Mouse (Mus musculus): ENCODE data around the gene Mpp3. TPM values are rescaled to one million over a fixed set of nuclear protein-coding genes. Genes with fewer than 3 reads are reported as not detected.
A peak's percentile ranks its signal among the peaks of the same experiment; 100 is the strongest.

Gene Mpp3
- polyA plus RNA-seq, 1 experiment from 2014 or later, result 23.3 TPM

DNA sequence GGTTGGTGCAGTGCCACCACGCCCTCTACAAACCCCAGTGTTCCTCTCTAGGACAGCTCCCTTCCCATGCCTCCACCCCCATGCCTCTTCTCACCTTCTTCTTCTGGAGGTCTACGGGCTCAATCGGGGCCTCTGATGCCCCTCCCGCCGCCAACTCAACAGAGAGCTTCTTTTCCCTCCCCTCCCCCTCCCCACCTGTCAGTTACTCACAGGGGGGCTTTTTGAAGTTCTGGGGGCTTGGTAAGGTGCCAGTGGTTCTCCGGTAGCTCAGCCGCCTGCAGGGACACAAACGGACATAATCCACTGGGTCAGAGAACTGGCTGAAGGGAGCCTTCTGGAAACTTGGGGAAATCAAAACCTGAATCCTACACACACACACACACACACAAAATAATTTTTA lies 16.8 kb downstream of the Mpp3 start:
- WGBS, result 87% methylated on average over 8 of the region's 8 CpGs

DNA sequence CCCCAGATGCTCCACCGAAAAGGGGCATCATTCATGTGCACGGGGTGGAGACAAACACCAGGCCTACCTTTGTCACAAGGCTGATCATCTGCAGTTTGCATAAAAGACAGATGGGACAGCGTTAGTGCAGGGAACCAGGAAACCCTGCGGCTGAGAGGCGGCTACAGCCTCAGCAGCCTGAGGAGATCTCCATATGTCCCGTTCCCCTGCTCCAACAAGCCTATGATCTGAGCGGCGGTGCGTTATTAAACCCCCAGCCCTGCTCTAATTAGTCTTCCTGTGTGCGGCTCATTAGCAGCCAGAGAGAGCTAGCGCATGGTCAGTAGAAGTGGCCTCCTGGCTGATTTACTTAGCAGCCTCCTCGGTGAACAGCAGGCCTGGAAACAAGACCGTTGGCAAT lies 18.1 kb downstream of the Mpp3 start:
- H3K4me2 ChIP-seq (replicated peaks; ENCODE audit: low read depth, low read length), result no peak overlapping the region
- no peaks in the 10 kb centered on the region for H3K9me3 ChIP-seq (ENCODE audit: control insufficient read depth, low read length)
- H3K4me3 ChIP-seq (ENCODE audit: low read depth, low read length), result no peak overlapping the region
- H3K9ac ChIP-seq (ENCODE audit: low read depth, low read length), result 0 out of 2 replicates have a peak overlapping the region, but pooled peaks have one; percentile 12
- H3K4me1 ChIP-seq (replicated peaks; ENCODE audit: control insufficient read depth, insufficient read depth, low read length), result 0 out of 2 replicates have a peak, but pooled peaks cover 2% of the 10 kb centered on the region
- peak; percentile 49 for DNase-seq (ENCODE audit: low spot score)
- 61% methylated on average over 13 of the region's 13 CpGs for WGBS
- no peaks in the 10 kb centered on the region for H3K27me3 ChIP-seq (ENCODE audit: control insufficient read depth, insufficient read depth, low read length)
- peak; percentile 43; the same call in 1 of the 2 replicates for ATAC-seq (ENCODE audit: low FRiP score)
- peak overlapping the region; percentile 61 for H3K27ac ChIP-seq (ENCODE audit: low read depth, low read length)
- peaks cover 2% of the 10 kb centered on the region; the same call in 1 of the 2 replicates for H3K36me3 ChIP-seq (ENCODE audit: control insufficient read depth, insufficient read depth, low read length)

More for the DNA sequence above, 16.8 kb downstream of the Mpp3 start:
- ATAC-seq (ENCODE audit: low FRiP score), result no peak
- H3K4me3 ChIP-seq (ENCODE audit: low read depth, low read length), result no peak overlapping the region
- H3K27ac ChIP-seq (ENCODE audit: low read depth, low read length), result no peak overlapping the region
- H3K4me1 ChIP-seq (replicated peaks; ENCODE audit: control insufficient read depth, insufficient read depth, low read length), result 0 out of 2 replicates have a peak, but pooled peaks cover 2% of the 10 kb centered on the region
- H3K27me3 ChIP-seq (ENCODE audit: control insufficient read depth, insufficient read depth, low read length), result no peaks in the 10 kb centered on the region
- no peak for DNase-seq (ENCODE audit: low spot score)
- no peak overlapping the region for H3K9ac ChIP-seq (ENCODE audit: low read depth, low read length)
- no peak overlapping the region for H3K4me2 ChIP-seq (replicated peaks; ENCODE audit: low read depth, low read length)
- peaks cover 2% of the 10 kb centered on the region; the same call in 1 of the 2 replicates for H3K36me3 ChIP-seq (ENCODE audit: control insufficient read depth, insufficient read depth, low read length)
- no peaks in the 10 kb centered on the region for H3K9me3 ChIP-seq (ENCODE audit: control insufficient read depth, low read length)

DNA sequence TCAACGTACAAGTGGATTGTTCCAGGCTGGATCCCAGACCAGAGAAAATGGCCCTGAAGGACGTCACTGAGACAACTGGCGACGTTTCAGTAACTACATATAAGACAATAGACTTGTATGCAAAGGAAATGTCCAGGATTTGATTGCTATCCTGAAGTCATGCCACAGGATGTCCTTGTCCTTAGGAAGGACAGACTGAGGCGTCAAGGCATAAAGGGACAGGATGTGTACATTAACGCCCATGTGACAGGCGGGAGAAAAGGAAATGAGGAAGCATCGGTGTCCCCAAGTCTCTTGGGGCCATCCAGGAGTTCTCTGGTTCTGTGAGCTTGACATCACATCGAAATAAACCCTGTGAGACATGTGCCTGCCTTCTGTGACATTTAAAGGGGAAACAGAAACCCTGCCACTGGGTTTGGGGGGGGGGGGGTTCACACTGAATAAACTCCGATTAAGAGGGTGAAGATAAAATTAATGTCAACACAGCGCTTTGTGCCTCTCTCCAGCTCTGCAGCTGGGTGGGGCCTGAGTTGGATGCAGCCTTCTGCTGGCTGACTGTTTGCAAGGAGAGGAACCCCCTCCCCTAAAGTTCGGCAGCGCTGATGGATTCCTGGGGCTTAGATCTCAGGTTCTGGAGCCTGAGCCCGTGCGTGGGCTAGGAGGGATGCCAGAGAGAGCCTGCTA lies 19.2 kb downstream of the Mpp3 start:
- Histone ChIP-seq H3K4me2 (replicated peaks; ENCODE audit: low read depth, low read length) (no peak overlapping the region), H3K4me3 (ENCODE audit: low read depth, low read length) (no peak overlapping the region), H3K27me3 (ENCODE audit: control insufficient read depth, insufficient read depth, low read length) (no peaks in the 10 kb centered on the region), H3K9ac (ENCODE audit: low read depth, low read length) (no peak overlapping the region), H3K27ac (ENCODE audit: low read depth, low read length) (no peak overlapping the region), H3K36me3 (ENCODE audit: control insufficient read depth, insufficient read depth, low read length) (peaks cover 6% of the 10 kb centered on the region; the same call in 1 of the 2 replicates), H3K9me3 (ENCODE audit: control insufficient read depth, low read length) (no peaks in the 10 kb centered on the region), H3K4me1 (replicated peaks; ENCODE audit: control insufficient read depth, insufficient read depth, low read length) (0 out of 2 replicates have a peak, but pooled peaks cover 2% of the 10 kb centered on the region)
- ATAC-seq (ENCODE audit: low FRiP score) (no peak), DNase-seq (ENCODE audit: low spot score) (no peak)
- 87% methylated on average over 15 of the region's 15 CpGs for WGBS

GRCm38 (mm10) chr11:102008372-102008771 lies 19.9 kb downstream of the Mpp3 start:
- WGBS, result 92% methylated on average over 8 of the region's 8 CpGs
- no peak overlapping the region for H3K4me3 ChIP-seq (ENCODE audit: low read depth, low read length)
- no peak overlapping the region for H3K4me2 ChIP-seq (replicated peaks; ENCODE audit: low read depth, low read length)
- H3K27me3 ChIP-seq (ENCODE audit: control insufficient read depth, insufficient read depth, low read length), result no peaks in the 10 kb centered on the region
- no peaks in the 10 kb centered on the region for H3K9me3 ChIP-seq (ENCODE audit: control insufficient read depth, low read length)
- H3K27ac ChIP-seq (ENCODE audit: low read depth, low read length), result no peak overlapping the region
- no peak for DNase-seq (ENCODE audit: low spot score)
- H3K9ac ChIP-seq (ENCODE audit: low read depth, low read length), result no peak overlapping the region
- peaks cover 6% of the 10 kb centered on the region; the same call in 1 of the 2 replicates for H3K36me3 ChIP-seq (ENCODE audit: control insufficient read depth, insufficient read depth, low read length)
- ATAC-seq (ENCODE audit: low FRiP score), result no peak
- 0 out of 2 replicates have a peak, but pooled peaks cover 2% of the 10 kb centered on the region for H3K4me1 ChIP-seq (replicated peaks; ENCODE audit: control insufficient read depth, insufficient read depth, low read length)

DNA sequence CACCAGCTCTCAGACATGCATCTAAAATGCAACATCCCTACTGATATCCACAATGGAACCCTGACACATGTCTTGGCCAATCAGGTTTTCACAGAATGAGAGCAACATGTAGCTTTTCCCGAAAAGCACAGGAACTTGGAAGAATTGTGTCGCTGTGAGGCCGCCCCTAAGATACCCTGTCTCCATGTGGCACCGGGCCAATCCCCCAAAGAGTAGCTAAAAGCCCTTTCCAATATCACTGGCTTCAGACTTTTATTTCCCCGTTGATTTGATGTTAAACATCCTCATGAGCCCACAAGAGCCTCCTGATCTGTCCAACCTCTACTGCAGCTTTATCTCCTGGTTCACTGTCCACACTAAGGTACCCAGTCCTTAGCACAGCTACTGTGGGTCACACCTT lies 21.6 kb downstream of the Mpp3 start:
- Histone ChIP-seq H3K9ac (ENCODE audit: low read depth, low read length) (no peak overlapping the region), H3K27ac (ENCODE audit: low read depth, low read length) (no peak overlapping the region), H3K4me2 (replicated peaks; ENCODE audit: low read depth, low read length) (no peak overlapping the region), H3K4me3 (ENCODE audit: low read depth, low read length) (no peak overlapping the region), H3K27me3 (ENCODE audit: control insufficient read depth, insufficient read depth, low read length) (no peaks in the 10 kb centered on the region), H3K9me3 (ENCODE audit: control insufficient read depth, low read length) (no peaks in the 10 kb centered on the region), H3K36me3 (ENCODE audit: control insufficient read depth, insufficient read depth, low read length) (peaks cover 6% of the 10 kb centered on the region; the same call in 1 of the 2 replicates), H3K4me1 (replicated peaks; ENCODE audit: control insufficient read depth, insufficient read depth, low read length) (0 out of 2 replicates have a peak, but pooled peaks cover 2% of the 10 kb centered on the region)
- no peak for ATAC-seq (ENCODE audit: low FRiP score)
- 80% methylated on average over 5 of the region's 5 CpGs for WGBS
- DNase-seq (ENCODE audit: low spot score), result no peak

- Histone ChIP-seq H3K9ac (ENCODE audit: low read depth, low read length) (no peak overlapping the region), H3K4me1 (replicated peaks; ENCODE audit: control insufficient read depth, insufficient read depth, low read length) (0 out of 2 replicates have a peak, but pooled peaks cover 2% of the 10 kb centered on the region), H3K4me2 (replicated peaks; ENCODE audit: low read depth, low read length) (no peak overlapping the region), H3K4me3 (ENCODE audit: low read depth, low read length) (no peak overlapping the region), H3K36me3 (ENCODE audit: control insufficient read depth, insufficient read depth, low read length) (peaks cover 6% of the 10 kb centered on the region; the same call in 1 of the 2 replicates), H3K9me3 (ENCODE audit: control insufficient read depth, low read length) (no peaks in the 10 kb centered on the region), H3K27me3 (ENCODE audit: control insufficient read depth, insufficient read depth, low read length) (no peaks in the 10 kb centered on the region), H3K27ac (ENCODE audit: low read depth, low read length) (no peak overlapping the region)
- 62% methylated on average over 9 of the region's 9 CpGs for whole genome bisulfite sequencing
- ATAC-seq (ENCODE audit: low FRiP score) (no peak), DNase-seq (ENCODE audit: low spot score) (no peak)
Measured at GRCm38 (mm10) chr11:102006271-102006670, 22.0 kb downstream of the Mpp3 start.

GRCm38 (mm10) chr11:102004251-102004650 lies 24.0 kb downstream of the Mpp3 start:
- no peak overlapping the region for H3K4me2 ChIP-seq (replicated peaks; ENCODE audit: low read depth, low read length)
- ATAC-seq (ENCODE audit: low FRiP score), result no peak

DNA sequence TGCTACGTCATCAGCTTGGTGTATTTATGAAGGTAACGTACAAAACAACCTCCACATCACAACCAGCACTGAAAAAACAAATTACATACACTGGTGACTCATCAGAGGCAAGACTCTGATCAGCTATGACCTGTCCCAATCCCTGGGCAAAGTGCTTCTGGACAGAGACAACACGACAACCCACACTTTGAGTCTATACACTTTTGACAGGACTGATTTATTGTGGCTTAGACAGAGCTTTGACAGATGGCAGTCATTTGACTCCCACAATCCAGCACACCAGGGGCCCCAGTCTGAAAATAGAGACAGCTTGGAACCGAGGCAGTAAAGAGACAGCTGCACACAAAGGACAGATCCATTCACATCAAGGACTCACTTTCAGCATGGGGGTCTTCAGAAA lies 28.8 kb downstream of the Mpp3 start:
- DNase-seq (ENCODE audit: low spot score) (no peak), ATAC-seq (ENCODE audit: low FRiP score) (no peak)
- Histone ChIP-seq H3K27ac (ENCODE audit: low read depth, low read length) (no peak overlapping the region), H3K9me3 (ENCODE audit: control insufficient read depth, low read length) (no peaks in the 10 kb centered on the region), H3K4me3 (ENCODE audit: low read depth, low read length) (no peak overlapping the region), H3K9ac (ENCODE audit: low read depth, low read length) (no peak overlapping the region), H3K4me2 (replicated peaks; ENCODE audit: low read depth, low read length) (no peak overlapping the region), H3K27me3 (ENCODE audit: control insufficient read depth, insufficient read depth, low read length) (no peaks in the 10 kb centered on the region), H3K36me3 (ENCODE audit: control insufficient read depth, insufficient read depth, low read length) (0 out of 2 replicates have a peak, but pooled peaks cover 6% of the 10 kb centered on the region), H3K4me1 (replicated peaks; ENCODE audit: control insufficient read depth, insufficient read depth, low read length) (no peaks in the 10 kb centered on the region)
- WGBS, result 51% methylated on average over 4 of the region's 4 CpGs

More at GRCm38 (mm10) chr11:102004251-102004650, 24.0 kb downstream of the Mpp3 start:
- no peak overlapping the region for H3K4me3 ChIP-seq (ENCODE audit: low read depth, low read length)
- H3K27me3 ChIP-seq (ENCODE audit: control insufficient read depth, insufficient read depth, low read length), result no peaks in the 10 kb centered on the region
- H3K36me3 ChIP-seq (ENCODE audit: control insufficient read depth, insufficient read depth, low read length), result peaks cover 6% of the 10 kb centered on the region; the same call in 1 of the 2 replicates
- no peaks in the 10 kb centered on the region for H3K9me3 ChIP-seq (ENCODE audit: control insufficient read depth, low read length)
- WGBS, result 89% methylated on average over 8 of the region's 8 CpGs
- H3K9ac ChIP-seq (ENCODE audit: low read depth, low read length), result no peak overlapping the region
- DNase-seq (ENCODE audit: low spot score), result no peak
- H3K27ac ChIP-seq (ENCODE audit: low read depth, low read length), result no peak overlapping the region
- H3K4me1 ChIP-seq (replicated peaks; ENCODE audit: control insufficient read depth, insufficient read depth, low read length), result no peaks in the 10 kb centered on the region

GRCm38 (mm10) chr11:101998258-101998657 lies 30.0 kb downstream of the Mpp3 start:
- H3K4me2 ChIP-seq (replicated peaks; ENCODE audit: low read depth, low read length), result no peak overlapping the region
- no peak for ATAC-seq (ENCODE audit: low FRiP score)
- no peak overlapping the region for H3K9ac ChIP-seq (ENCODE audit: low read depth, low read length)
- H3K4me1 ChIP-seq (replicated peaks; ENCODE audit: control insufficient read depth, insufficient read depth, low read length), result no peaks in the 10 kb centered on the region
- 66% methylated on average over 5 of the region's 5 CpGs for WGBS
- no peak overlapping the region for H3K27ac ChIP-seq (ENCODE audit: low read depth, low read length)
- H3K36me3 ChIP-seq (ENCODE audit: control insufficient read depth, insufficient read depth, low read length), result 0 out of 2 replicates have a peak, but pooled peaks cover 3% of the 10 kb centered on the region
- H3K9me3 ChIP-seq (ENCODE audit: control insufficient read depth, low read length), result no peaks in the 10 kb centered on the region
- no peaks in the 10 kb centered on the region for H3K27me3 ChIP-seq (ENCODE audit: control insufficient read depth, insufficient read depth, low read length)
- H3K4me3 ChIP-seq (ENCODE audit: low read depth, low read length), result no peak overlapping the region
- no peak for DNase-seq (ENCODE audit: low spot score)
